Mouse (Mus musculus) ovary, postnatal 14 days (tissue): Measurements from ENCODE around the gene Krtap1-3.

Experiments
- DNase-seq: peaks from one replicate; pipeline ENCODE4 v3.0.0; 2022; ENCODE audit warnings: low spot score

Krtap1-3 gene

GRCm38 (mm10) chr11:99557976-99558745 is 33.0 kb downstream of the Krtap1-3 start:
- DNase-seq: no peak

DNA sequence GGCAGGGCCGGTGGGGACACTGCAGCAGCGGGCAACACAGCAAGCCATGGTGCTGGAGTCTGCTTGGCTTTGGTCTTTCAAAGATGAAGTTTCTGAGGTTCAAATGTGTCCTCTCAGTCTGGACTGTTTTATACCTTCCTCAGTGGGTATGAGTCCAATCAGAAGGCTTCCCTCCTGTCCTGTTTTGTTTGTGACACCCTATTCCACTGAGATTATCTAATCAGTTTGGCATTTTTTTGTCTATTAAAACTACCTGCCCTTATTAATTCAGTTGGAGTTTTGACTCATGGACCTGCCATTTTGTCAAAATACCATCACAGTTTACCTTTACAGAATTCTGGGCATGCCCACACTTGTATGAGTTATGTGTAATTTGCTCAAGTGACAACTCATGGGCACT is 34.4 kb downstream of the Krtap1-3 start, which contains the start of gene Krtap3-2:
TSS of gene Krtap3-2 (minus strand) at position 101 of the 400 bp plus-strand sequence.
- DNase-seq: no peak

DNA sequence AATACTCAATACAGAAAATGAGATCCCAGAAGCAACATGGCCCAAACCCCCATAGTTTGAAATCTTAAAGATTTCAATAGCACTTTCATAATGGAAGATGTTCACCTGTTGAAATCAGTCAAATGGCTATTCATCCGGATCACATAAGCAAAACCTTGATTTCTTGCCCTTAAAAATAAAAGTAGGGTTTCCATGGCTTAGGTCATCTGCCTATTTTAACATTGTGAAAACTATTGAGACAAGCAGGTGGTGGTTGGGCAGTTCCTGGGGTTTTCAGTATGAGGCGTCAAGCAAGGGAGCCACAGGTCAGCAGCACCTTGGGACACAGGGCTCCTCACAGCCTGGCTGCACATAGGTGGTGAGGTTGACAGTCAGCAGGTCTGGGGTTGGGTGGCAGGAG is 34.9 kb downstream of the Krtap1-3 start:
- DNase-seq: no peak

- no peak for DNase-seq
These were observed 40.4 kb downstream of the Krtap1-3 start, which contains the start of gene Krtap3-3 for GRCm38 (mm10) chr11:99550765-99551164. Gene Krtap3-3 (minus strand): TSS chr11:99550865.

GRCm38 (mm10) chr11:99547892-99548291 is 43.2 kb downstream of the Krtap1-3 start:
- DNase-seq: no peak
